Mouse (Mus musculus): ENCODE data around the gene 2010111I01Rik.

2010111I01Rik gene

DNA sequence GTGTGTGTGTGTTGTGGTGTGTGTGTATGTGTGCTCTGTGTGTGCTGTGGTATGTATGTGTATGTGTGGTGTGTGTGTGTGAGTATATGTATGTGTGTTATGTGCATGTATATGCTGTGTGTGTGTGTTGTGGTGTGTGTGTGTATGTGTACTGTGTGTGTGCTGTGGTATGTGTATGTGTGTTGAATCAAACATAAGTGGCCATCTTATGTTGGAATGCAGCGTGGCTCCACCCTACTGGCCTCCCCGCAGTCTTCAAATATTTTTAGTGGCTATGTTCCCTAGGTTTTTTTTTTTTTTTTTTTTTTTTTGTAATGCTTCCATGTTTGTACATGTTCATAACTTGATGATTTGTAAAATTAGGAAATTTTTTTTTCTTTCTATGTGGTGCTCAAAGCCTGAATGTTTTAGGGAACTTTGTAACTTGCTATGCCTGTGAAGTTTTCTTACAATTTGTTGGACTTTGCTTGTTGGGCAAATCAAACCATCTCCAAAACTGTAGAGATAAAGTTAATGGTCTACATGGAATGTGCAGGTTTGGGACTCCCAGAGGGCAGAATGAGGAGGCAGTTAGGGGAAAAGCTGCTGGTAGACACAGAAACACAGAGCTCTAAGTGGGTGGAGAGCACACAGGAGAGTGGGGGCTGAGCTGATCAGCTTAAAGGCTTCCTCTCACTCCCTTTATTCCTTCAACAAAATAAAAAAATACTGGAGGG lies 287.8 kb downstream of the 2010111I01Rik start:
- no peak for DNase-seq (ENCODE audit: low read depth, low spot score)
- Histone ChIP-seq H3K36me3 (ENCODE audit: control insufficient read depth, insufficient read depth, low read length, poor library complexity, severe bottlenecking) (no peaks in the 10 kb centered on the region), H3K27me3 (ENCODE audit: control insufficient read depth, insufficient read depth, low read length, poor library complexity, severe bottlenecking) (no peaks in the 10 kb centered on the region)

- Histone ChIP-seq H3K27me3 (ENCODE audit: control insufficient read depth, insufficient read depth, low read length, poor library complexity, severe bottlenecking) (no peaks in the 10 kb centered on the region), H3K36me3 (ENCODE audit: control insufficient read depth, insufficient read depth, low read length, poor library complexity, severe bottlenecking) (no peaks in the 10 kb centered on the region)
- no peak for DNase-seq (ENCODE audit: low read depth, low spot score)
These were observed 288.5 kb downstream of the 2010111I01Rik start for GRCm38 (mm10) chr13:63253147-63253546.

DNA sequence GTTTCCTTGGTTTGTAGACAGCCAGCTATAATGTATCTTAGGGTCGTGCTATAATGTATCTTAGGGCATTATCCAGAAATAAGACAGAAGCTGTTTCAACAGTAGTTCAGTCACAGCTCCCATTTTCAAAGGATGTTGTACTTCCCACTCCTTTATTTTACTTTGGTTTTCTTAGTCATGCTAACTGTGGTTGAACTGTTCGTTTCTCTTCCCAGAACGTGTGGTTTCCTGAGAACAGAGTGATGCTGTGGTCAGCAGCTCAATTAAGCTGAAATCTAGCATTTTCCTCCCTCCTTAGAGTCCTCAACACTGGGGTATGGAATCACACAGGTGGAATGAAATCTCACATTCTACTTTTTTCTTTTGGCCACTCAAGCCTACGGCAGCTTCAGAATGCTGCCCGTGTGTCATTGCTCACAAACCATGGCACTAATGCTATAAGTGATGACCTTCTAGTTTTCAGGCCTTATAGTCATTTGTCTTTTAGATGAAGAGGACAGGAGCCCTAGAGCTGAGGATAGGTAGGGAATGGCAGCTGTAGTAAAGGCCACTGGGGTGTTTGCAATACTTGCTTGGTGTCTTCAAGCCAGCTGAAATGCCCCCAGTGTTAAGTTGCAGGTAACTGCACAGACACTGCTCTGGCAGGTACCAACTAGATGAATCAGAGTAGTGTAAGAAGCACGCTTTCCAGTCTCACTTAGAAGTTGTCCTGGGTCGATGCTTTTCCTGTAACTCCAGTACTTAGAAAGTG lies 289.4 kb downstream of the 2010111I01Rik start:
- H3K36me3 ChIP-seq (ENCODE audit: control insufficient read depth, insufficient read depth, low read length, poor library complexity, severe bottlenecking): no peaks in the 10 kb centered on the region
- no peaks in the 10 kb centered on the region for H3K27me3 ChIP-seq (ENCODE audit: control insufficient read depth, insufficient read depth, low read length, poor library complexity, severe bottlenecking)
- DNase-seq (ENCODE audit: low read depth, low spot score): no peak

GRCm38 (mm10) chr13:63255519-63256011 lies 290.9 kb downstream of the 2010111I01Rik start:
- H3K36me3 ChIP-seq (ENCODE audit: control insufficient read depth, insufficient read depth, low read length, poor library complexity, severe bottlenecking): no peaks in the 10 kb centered on the region
- DNase-seq (ENCODE audit: low read depth, low spot score): no peak
- no peaks in the 10 kb centered on the region for H3K27me3 ChIP-seq (ENCODE audit: control insufficient read depth, insufficient read depth, low read length, poor library complexity, severe bottlenecking)

- DNase-seq (ENCODE audit: low read depth, low spot score): no peak
- no peaks in the 10 kb centered on the region for H3K27me3 ChIP-seq (ENCODE audit: control insufficient read depth, insufficient read depth, low read length, poor library complexity, severe bottlenecking)
- H3K36me3 ChIP-seq (ENCODE audit: control insufficient read depth, insufficient read depth, low read length, poor library complexity, severe bottlenecking): no peaks in the 10 kb centered on the region
These were observed 291.5 kb downstream of the 2010111I01Rik start for GRCm38 (mm10) chr13:63256146-63256545.

GRCm38 (mm10) chr13:63256807-63257206 lies 292.1 kb downstream of the 2010111I01Rik start:
- Histone ChIP-seq H3K27me3 (ENCODE audit: control insufficient read depth, insufficient read depth, low read length, poor library complexity, severe bottlenecking) (no peaks in the 10 kb centered on the region), H3K36me3 (ENCODE audit: control insufficient read depth, insufficient read depth, low read length, poor library complexity, severe bottlenecking) (no peaks in the 10 kb centered on the region)
- no peak for DNase-seq (ENCODE audit: low read depth, low spot score)

- H3K36me3 ChIP-seq (ENCODE audit: control insufficient read depth, insufficient read depth, low read length, poor library complexity, severe bottlenecking): no peaks in the 10 kb centered on the region
- DNase-seq (ENCODE audit: low read depth, low spot score): no peak
These were observed 293.5 kb downstream of the 2010111I01Rik start for GRCm38 (mm10) chr13:63258167-63258582.

GRCm38 (mm10) chr13:63258671-63259070 lies 294.0 kb downstream of the 2010111I01Rik start:
- DNase-seq (ENCODE audit: low read depth, low spot score): no peak
- no peaks in the 10 kb centered on the region for H3K27me3 ChIP-seq (ENCODE audit: control insufficient read depth, insufficient read depth, low read length, poor library complexity, severe bottlenecking)
- H3K36me3 ChIP-seq (ENCODE audit: control insufficient read depth, insufficient read depth, low read length, poor library complexity, severe bottlenecking): no peaks in the 10 kb centered on the region

More at GRCm38 (mm10) chr13:63258167-63258582, 293.5 kb downstream of the 2010111I01Rik start:
- no peaks in the 10 kb centered on the region for H3K27me3 ChIP-seq (ENCODE audit: control insufficient read depth, insufficient read depth, low read length, poor library complexity, severe bottlenecking)

DNA sequence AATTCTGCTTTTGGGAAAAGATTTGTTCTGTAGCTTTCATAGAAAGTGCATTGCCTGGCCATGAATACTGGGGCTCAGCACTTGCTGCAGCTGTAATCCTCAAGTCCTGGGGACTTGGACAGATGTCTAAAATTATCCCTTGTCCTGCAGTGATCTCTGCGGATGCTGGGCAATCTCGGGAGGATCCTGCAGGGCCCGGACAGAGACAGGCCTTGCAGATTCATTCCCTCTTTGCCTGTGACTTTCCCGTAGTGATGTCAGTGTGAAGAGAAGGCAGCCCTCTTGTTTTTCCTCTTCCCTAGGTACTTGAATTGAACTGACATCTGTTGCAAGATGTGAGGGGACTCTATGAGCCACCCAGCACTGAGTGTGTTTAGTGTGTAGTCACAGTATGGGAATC lies 295.4 kb downstream of the 2010111I01Rik start:
- no peaks in the 10 kb centered on the region for H3K36me3 ChIP-seq (ENCODE audit: control insufficient read depth, insufficient read depth, low read length, poor library complexity, severe bottlenecking)
- no peak for DNase-seq (ENCODE audit: low read depth, low spot score)
- H3K27me3 ChIP-seq (ENCODE audit: control insufficient read depth, insufficient read depth, low read length, poor library complexity, severe bottlenecking): no peaks in the 10 kb centered on the region

DNA sequence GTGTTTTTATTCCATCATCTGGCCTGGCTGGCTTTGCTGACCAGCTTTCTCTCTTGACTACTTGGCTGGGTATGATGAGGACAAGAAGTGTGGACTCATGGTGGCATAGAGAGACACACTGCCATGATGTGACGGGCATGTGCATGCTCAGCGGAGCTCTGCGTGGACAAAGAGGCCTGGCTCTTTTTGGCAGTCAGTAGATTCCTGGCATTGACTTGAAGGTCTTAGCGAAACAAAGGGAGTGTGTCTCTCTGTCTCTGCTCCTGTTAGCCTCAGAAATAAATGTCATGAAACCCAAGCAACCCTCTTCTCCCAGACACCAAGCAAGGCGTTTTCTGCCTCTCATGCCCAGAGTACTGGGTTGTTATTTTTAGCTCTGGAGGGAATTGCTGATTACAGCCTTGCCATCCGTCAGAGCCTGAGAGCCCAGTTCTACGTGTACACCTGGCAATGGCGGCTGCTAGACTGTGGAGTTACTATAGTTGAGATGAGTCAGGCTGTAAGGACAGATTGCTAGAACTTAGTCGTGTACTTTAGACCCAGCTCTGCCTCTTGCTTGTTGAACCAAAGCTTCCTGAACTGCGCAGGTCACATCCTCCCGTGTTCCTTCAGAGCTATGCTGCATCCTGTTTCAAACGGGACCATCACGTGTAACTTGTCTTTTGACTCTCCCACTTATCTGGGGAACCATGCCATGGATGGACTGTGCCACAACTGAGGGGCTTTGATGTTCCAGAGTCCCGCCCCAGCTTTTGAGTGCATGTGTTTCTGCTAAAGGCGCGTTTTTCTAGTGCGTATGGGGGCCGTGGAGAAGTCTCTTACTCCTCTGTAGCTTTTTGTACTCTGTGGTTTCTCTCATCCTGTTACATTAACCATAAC lies 296.3 kb downstream of the 2010111I01Rik start:
- H3K27me3 ChIP-seq (ENCODE audit: control insufficient read depth, insufficient read depth, low read length, poor library complexity, severe bottlenecking): no peaks in the 10 kb centered on the region
- DNase-seq (ENCODE audit: low read depth, low spot score): no peak
- H3K36me3 ChIP-seq (ENCODE audit: control insufficient read depth, insufficient read depth, low read length, poor library complexity, severe bottlenecking): no peaks in the 10 kb centered on the region

- no peaks in the 10 kb centered on the region for H3K36me3 ChIP-seq (ENCODE audit: control insufficient read depth, insufficient read depth, low read length, poor library complexity, severe bottlenecking)
- no peaks in the 10 kb centered on the region for H3K27me3 ChIP-seq (ENCODE audit: control insufficient read depth, insufficient read depth, low read length, poor library complexity, severe bottlenecking)
- no peak for DNase-seq (ENCODE audit: low read depth, low spot score)
These were observed 297.0 kb downstream of the 2010111I01Rik start for GRCm38 (mm10) chr13:63261676-63262075.

GRCm38 (mm10) chr13:63262168-63262957 lies 297.7 kb downstream of the 2010111I01Rik start:
- no peak for DNase-seq (ENCODE audit: low read depth, low spot score)
- Histone ChIP-seq H3K27me3 (ENCODE audit: control insufficient read depth, insufficient read depth, low read length, poor library complexity, severe bottlenecking) (no peaks in the 10 kb centered on the region), H3K36me3 (ENCODE audit: control insufficient read depth, insufficient read depth, low read length, poor library complexity, severe bottlenecking) (no peaks in the 10 kb centered on the region)

DNA sequence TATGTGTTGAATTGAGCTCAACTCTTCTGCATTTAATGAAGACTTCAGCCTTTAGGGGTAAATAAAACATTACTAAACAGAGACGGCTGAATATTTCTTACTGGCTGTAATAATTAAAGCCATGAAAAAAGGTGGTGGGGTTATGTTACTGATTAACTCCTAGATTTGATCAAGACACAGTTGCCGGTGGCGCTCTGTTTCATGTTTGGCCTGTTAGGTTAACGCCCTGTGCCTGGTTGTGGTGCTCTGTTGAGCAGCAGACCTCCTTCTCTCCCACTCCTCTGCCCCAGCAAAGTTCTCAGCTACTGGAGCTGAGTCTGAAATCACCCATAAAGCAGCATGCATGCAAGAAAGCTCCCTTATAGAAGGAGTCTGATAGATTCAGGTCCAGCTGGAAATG lies 303.7 kb downstream of the 2010111I01Rik start:
- DNase-seq (ENCODE audit: low read depth, low spot score): no peak
- H3K36me3 ChIP-seq (ENCODE audit: control insufficient read depth, insufficient read depth, low read length, poor library complexity, severe bottlenecking): no peaks in the 10 kb centered on the region

GRCm38 (mm10) chr13:63268776-63269175 lies 304.1 kb downstream of the 2010111I01Rik start:
- DNase-seq (ENCODE audit: low read depth, low spot score): no peak
- Histone ChIP-seq H3K36me3 (ENCODE audit: control insufficient read depth, insufficient read depth, low read length, poor library complexity, severe bottlenecking) (no peaks in the 10 kb centered on the region), H3K27me3 (ENCODE audit: control insufficient read depth, insufficient read depth, low read length, poor library complexity, severe bottlenecking) (no peaks in the 10 kb centered on the region)

More for the DNA sequence above, 303.7 kb downstream of the 2010111I01Rik start:
- H3K27me3 ChIP-seq (ENCODE audit: control insufficient read depth, insufficient read depth, low read length, poor library complexity, severe bottlenecking): no peaks in the 10 kb centered on the region

Measured in splenic B cell, adult 2 months (primary cell).